Mouse (Mus musculus): Measurements from ENCODE around the gene Eif3k. TPM values are rescaled to one million over a fixed set of nuclear protein-coding genes. Genes with fewer than 3 reads are reported as not detected.

Eif3k gene
- 405 and 482 TPM in 2 replicates for total RNA-seq (2014; rRNA removed)
- 292 and 309 TPM in 2 replicates for polyA plus RNA-seq (2015; fragmentation: Nextera tagmentation; extraction: Ambion mirVana)

GRCm38 (mm10) chr7:28981651-28982273, at the start of gene Eif3k, which contains the start of gene Map4k1:
Eif3k (minus strand) TSS chr7:28981864.
Map4k1 (plus strand) TSS chr7:28982050.
- DNase-seq (ENCODE audit: low spot score) (peak; percentile 100), ATAC-seq (ENCODE audit: low FRiP score) (peak; percentile 96)
- Histone ChIP-seq H3K4me2 (ENCODE audit: low read depth, low read length, poor library complexity, severe bottlenecking) (peak within 1 kb of the TSS; percentile 86), H3K27ac (ENCODE audit: low read depth, low read length) (peak within 1 kb of the TSS; percentile 76), H3K9ac (replicated peaks; ENCODE audit: low read length, poor library complexity, severe bottlenecking) (peak within 1 kb of the TSS; percentile 69), H3K9me3 (ENCODE audit: low read length) (no peaks in the 10 kb centered on the region), H3K4me3 (ENCODE audit: low read depth, low read length) (peak within 1 kb of the TSS; percentile 74), H3K27me3 (ENCODE audit: insufficient read depth, low read length) (no peaks in the 10 kb centered on the region), H3K4me1 (ENCODE audit: insufficient read depth, low read length) (no peaks in the 10 kb centered on the region), H3K36me3 (ENCODE audit: insufficient read depth, low read length) (peaks cover 20% of the 10 kb centered on the region)
- TF ChIP-seq CTCF (IDR thresholded peaks at IDR 0.05) = peak; percentile 48
- WGBS = under 1% methylated on average over 36 of the region's 36 CpGs

- H3K4me2 ChIP-seq (ENCODE audit: low read depth, low read length, poor library complexity, severe bottlenecking) = no peak overlapping the region
- H3K4me1 ChIP-seq (ENCODE audit: insufficient read depth, low read length) = no peaks in the 10 kb centered on the region
- 92% methylated on average over 14 of the region's 14 CpGs for WGBS
- H3K4me3 ChIP-seq (ENCODE audit: low read depth, low read length) = no peak overlapping the region
- H3K36me3 ChIP-seq (ENCODE audit: insufficient read depth, low read length) = no peaks in the 10 kb centered on the region
- no peaks in the 10 kb centered on the region for H3K27me3 ChIP-seq (ENCODE audit: insufficient read depth, low read length)
- no peak overlapping the region for H3K9ac ChIP-seq (replicated peaks; ENCODE audit: low read length, poor library complexity, severe bottlenecking)
- ATAC-seq (ENCODE audit: low FRiP score) = no peak
- H3K27ac ChIP-seq (ENCODE audit: low read depth, low read length) = no peak overlapping the region
- no peak for DNase-seq (ENCODE audit: low spot score)
- TF ChIP-seq CTCF (IDR thresholded peaks at IDR 0.05) = no peak
- no peaks in the 10 kb centered on the region for H3K9me3 ChIP-seq (ENCODE audit: low read length)
Measured at GRCm38 (mm10) chr7:29029690-29030656, 48.3 kb upstream of the Eif3k start.

GRCm38 (mm10) chr7:29028761-29029160, 47.1 kb upstream of the Eif3k start:
- no peaks in the 10 kb centered on the region for H3K4me1 ChIP-seq (ENCODE audit: insufficient read depth, low read length)
- no peak overlapping the region for H3K4me3 ChIP-seq (ENCODE audit: low read depth, low read length)
- H3K9me3 ChIP-seq (ENCODE audit: low read length) = no peaks in the 10 kb centered on the region
- H3K36me3 ChIP-seq (ENCODE audit: insufficient read depth, low read length) = no peaks in the 10 kb centered on the region
- H3K27me3 ChIP-seq (ENCODE audit: insufficient read depth, low read length) = no peaks in the 10 kb centered on the region
- 80% methylated on average over 6 of the region's 6 CpGs for WGBS
- H3K9ac ChIP-seq (replicated peaks; ENCODE audit: low read length, poor library complexity, severe bottlenecking) = no peak overlapping the region
- H3K4me2 ChIP-seq (ENCODE audit: low read depth, low read length, poor library complexity, severe bottlenecking) = no peak overlapping the region
- ATAC-seq (ENCODE audit: low FRiP score) (no peak), DNase-seq (ENCODE audit: low spot score) (no peak)
- TF ChIP-seq CTCF (IDR thresholded peaks at IDR 0.05) = no peak
- H3K27ac ChIP-seq (ENCODE audit: low read depth, low read length) = no peak overlapping the region

GRCm38 (mm10) chr7:29026811-29027210, 45.1 kb upstream of the Eif3k start:
- no peak for DNase-seq (ENCODE audit: low spot score)
- Histone ChIP-seq H3K27me3 (ENCODE audit: insufficient read depth, low read length) (no peaks in the 10 kb centered on the region), H3K4me2 (ENCODE audit: low read depth, low read length, poor library complexity, severe bottlenecking) (no peak overlapping the region), H3K27ac (ENCODE audit: low read depth, low read length) (no peak overlapping the region), H3K9ac (replicated peaks; ENCODE audit: low read length, poor library complexity, severe bottlenecking) (no peak overlapping the region), H3K4me3 (ENCODE audit: low read depth, low read length) (no peak overlapping the region), H3K36me3 (ENCODE audit: insufficient read depth, low read length) (no peaks in the 10 kb centered on the region), H3K4me1 (ENCODE audit: insufficient read depth, low read length) (no peaks in the 10 kb centered on the region), H3K9me3 (ENCODE audit: low read length) (no peaks in the 10 kb centered on the region)
- no peak for ATAC-seq (ENCODE audit: low FRiP score)
- WGBS = 66% methylated on average over 4 of the region's 4 CpGs
- no peak for TF ChIP-seq CTCF (IDR thresholded peaks at IDR 0.05)

- H3K4me1 ChIP-seq (ENCODE audit: insufficient read depth, low read length) = no peaks in the 10 kb centered on the region
- ATAC-seq (ENCODE audit: low FRiP score) (no peak), DNase-seq (ENCODE audit: low spot score) (no peak)
- H3K27me3 ChIP-seq (ENCODE audit: insufficient read depth, low read length) = no peaks in the 10 kb centered on the region
- no peak overlapping the region for H3K9ac ChIP-seq (replicated peaks; ENCODE audit: low read length, poor library complexity, severe bottlenecking)
- no peak overlapping the region for H3K4me3 ChIP-seq (ENCODE audit: low read depth, low read length)
- no peak for TF ChIP-seq CTCF (IDR thresholded peaks at IDR 0.05)
- H3K9me3 ChIP-seq (ENCODE audit: low read length) = no peaks in the 10 kb centered on the region
- H3K36me3 ChIP-seq (ENCODE audit: insufficient read depth, low read length) = no peaks in the 10 kb centered on the region
- 86% methylated on average over 5 of the region's 5 CpGs for WGBS
- no peak overlapping the region for H3K4me2 ChIP-seq (ENCODE audit: low read depth, low read length, poor library complexity, severe bottlenecking)
- no peak overlapping the region for H3K27ac ChIP-seq (ENCODE audit: low read depth, low read length)
Measured at GRCm38 (mm10) chr7:29026195-29026594, 44.5 kb upstream of the Eif3k start.

- Histone ChIP-seq H3K27me3 (ENCODE audit: insufficient read depth, low read length) (peaks cover 2% of the 10 kb centered on the region), H3K27ac (ENCODE audit: low read depth, low read length) (no peak overlapping the region), H3K9ac (replicated peaks; ENCODE audit: low read length, poor library complexity, severe bottlenecking) (no peak overlapping the region), H3K4me1 (ENCODE audit: insufficient read depth, low read length) (no peaks in the 10 kb centered on the region), H3K36me3 (ENCODE audit: insufficient read depth, low read length) (no peaks in the 10 kb centered on the region), H3K9me3 (ENCODE audit: low read length) (no peaks in the 10 kb centered on the region), H3K4me2 (ENCODE audit: low read depth, low read length, poor library complexity, severe bottlenecking) (no peak overlapping the region), H3K4me3 (ENCODE audit: low read depth, low read length) (no peak overlapping the region)
- ATAC-seq (ENCODE audit: low FRiP score) (no peak), DNase-seq (ENCODE audit: low spot score) (no peak)
- no peak for TF ChIP-seq CTCF (IDR thresholded peaks at IDR 0.05)
- WGBS = 84% methylated on average over 7 of the region's 7 CpGs
Measured at GRCm38 (mm10) chr7:29025566-29025965, 43.9 kb upstream of the Eif3k start.

Measured in midbrain, postnatal 0 days (tissue).